Mouse (Mus musculus): ENCODE results near the gene 3110082I17Rik.
"Not testable (repeated sequence)": the region's sequence is repeated elsewhere in the genome, so short reads cannot be mapped to it uniquely, and the experiment has no call there.

The 3110082I17Rik gene

GRCm38 (mm10) chr5:139347225-139347624 lies 113.1 kb downstream of the 3110082I17Rik start:
- DNase-seq: no peak

- DNase-seq: no peak
Observed at GRCm38 (mm10) chr5:139345364-139345714, 115.0 kb downstream of the 3110082I17Rik start.

GRCm38 (mm10) chr5:139344687-139345363 lies 115.5 kb downstream of the 3110082I17Rik start:
- DNase-seq: peak; percentile 95 to 97

- DNase-seq: peak; percentile 74 to 80
Observed at GRCm38 (mm10) chr5:139344021-139344686, 116.2 kb downstream of the 3110082I17Rik start.

- DNase-seq: no peak
Observed at GRCm38 (mm10) chr5:139338891-139339290, 121.4 kb downstream of the 3110082I17Rik start.

GRCm38 (mm10) chr5:139338403-139338802 lies 121.9 kb downstream of the 3110082I17Rik start:
- DNase-seq: peak in 1 of 2 experiments; percentile 51

- DNase-seq: no peak
Observed at GRCm38 (mm10) chr5:139337826-139338370, 122.4 kb downstream of the 3110082I17Rik start.

- DNase-seq: no peak
Observed at GRCm38 (mm10) chr5:139335634-139336033, 124.7 kb downstream of the 3110082I17Rik start.

- not testable (repeated sequence) for DNase-seq
Observed at GRCm38 (mm10) chr5:139334394-139334793, 125.9 kb downstream of the 3110082I17Rik start.

GRCm38 (mm10) chr5:139333301-139334013 lies 126.9 kb downstream of the 3110082I17Rik start:
- no peak for DNase-seq

GRCm38 (mm10) chr5:139332590-139333272 lies 127.6 kb downstream of the 3110082I17Rik start:
- no peak for DNase-seq

GRCm38 (mm10) chr5:139331742-139332141 lies 128.6 kb downstream of the 3110082I17Rik start:
- peak; percentile 75 to 76 for DNase-seq

GRCm38 (mm10) chr5:139330766-139331165 lies 129.6 kb downstream of the 3110082I17Rik start:
- DNase-seq: no peak

GRCm38 (mm10) chr5:139327634-139328020 lies 132.7 kb downstream of the 3110082I17Rik start:
- DNase-seq: no peak

GRCm38 (mm10) chr5:139326986-139327633 lies 133.2 kb downstream of the 3110082I17Rik start:
- DNase-seq: no peak

GRCm38 (mm10) chr5:139326111-139326696 lies 134.1 kb downstream of the 3110082I17Rik start:
- DNase-seq: no peak

- peak; percentile 46 to 49 for DNase-seq
Observed at GRCm38 (mm10) chr5:139325395-139325966, 134.8 kb downstream of the 3110082I17Rik start, which contains the start of gene Adap1. Gene Adap1 (minus strand): TSS chr5:139325622.

- peak; percentile 58 for DNase-seq
Observed at GRCm38 (mm10) chr5:139324691-139325394, 135.5 kb downstream of the 3110082I17Rik start.

- DNase-seq: peak in 1 of 2 experiments; percentile 24
Observed at GRCm38 (mm10) chr5:139324045-139324491, 136.3 kb downstream of the 3110082I17Rik start.

GRCm38 (mm10) chr5:139323260-139323924 lies 136.9 kb downstream of the 3110082I17Rik start:
- peak in 1 of 2 experiments; percentile 21 for DNase-seq
